Mouse (Mus musculus): ENCODE measurements around the gene Zkscan17. TPM values are rescaled to one million over a fixed set of nuclear protein-coding genes. Genes with fewer than 3 reads are reported as not detected.

Zkscan17 gene
- 6.5 and 10.6 TPM in 2 replicates for polyA plus RNA-seq (2012; rRNA removed)

GRCm38 (mm10) chr11:59526472-59527080, at the start of gene Zkscan17:
TSS of gene Zkscan17 (minus strand) at chr11:59526751.

GRCm38 (mm10) chr11:59576135-59576534, 49.6 kb upstream of the Zkscan17 start, which contains the start of gene Olfr222:
TSS of gene Olfr222 (minus strand) at chr11:59576235.

GRCm38 (mm10) chr11:59541324-59541723, 14.8 kb upstream of the Zkscan17 start, which contains the start of gene Nlrp3:
TSS of gene Nlrp3 (plus strand) at chr11:59541568.

DNA sequence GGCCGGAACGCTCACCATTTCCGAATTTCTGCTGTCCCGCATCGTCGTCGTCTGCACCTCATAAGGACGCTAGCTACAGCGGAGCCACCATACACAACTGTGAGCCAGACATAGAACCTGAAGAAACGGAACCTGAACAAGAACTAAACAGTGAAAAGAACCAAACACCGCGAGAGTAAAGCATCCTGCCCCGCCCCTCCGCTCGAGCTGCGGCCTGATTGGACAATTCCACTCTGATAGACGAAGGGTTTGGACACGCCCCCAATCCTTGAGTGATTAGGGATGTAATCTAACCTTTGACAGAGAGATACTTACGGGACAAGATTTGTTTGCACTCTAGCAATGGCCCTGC, 54.2 kb downstream of the Zkscan17 start, which contains the start of gene Zfp867:
Gene Zfp867 (minus strand): TSS at position 149 of the 352 bp plus-strand sequence.

GRCm38 (mm10) chr11:59451086-59451485, 75.5 kb downstream of the Zkscan17 start, which contains the start of gene Snap47:
TSS of gene Snap47 (minus strand) at chr11:59451186.

DNA sequence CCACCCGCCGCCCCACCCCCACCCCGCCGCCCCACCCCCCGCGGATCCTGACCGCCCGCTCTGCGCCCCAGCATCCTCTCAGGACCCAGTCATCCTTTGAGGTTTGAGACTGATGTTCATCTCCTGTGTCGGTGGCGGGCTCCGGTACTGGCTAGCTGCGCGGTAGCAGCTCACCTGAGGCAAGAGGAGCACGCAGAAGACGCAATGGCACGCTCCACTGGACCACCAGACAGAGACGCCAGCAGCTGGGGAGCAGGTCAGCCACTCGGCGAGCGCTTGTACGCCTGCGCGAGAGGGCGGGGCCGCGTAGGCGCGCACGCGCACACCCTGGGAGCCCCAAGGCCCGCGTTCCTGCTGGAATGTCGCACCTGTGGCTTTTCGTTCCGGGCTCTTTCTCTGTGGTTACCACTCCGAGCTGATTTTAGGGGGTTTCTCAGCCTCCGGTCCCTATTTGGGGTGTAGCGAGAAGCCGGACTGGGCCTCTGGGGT, 76.8 kb downstream of the Zkscan17 start, which contains the start of gene Jmjd4:
Gene Jmjd4 (plus strand): TSS at position 305 of the 489 bp plus-strand sequence.

Other genes starting within 250 kb of the Zkscan17 start
- gene Wnt3a, start 236.0 kb downstream of the Zkscan17 start, polyA plus RNA-seq (2012; rRNA removed): not detected in 2 replicates
- gene Wnt9a, start 219.8 kb downstream of the Zkscan17 start, polyA plus RNA-seq (2012; rRNA removed): 1.6 and 1.8 TPM in 2 replicates
- not detected in 2 replicates for gene Prss38, start 151.1 kb downstream of the Zkscan17 start, polyA plus RNA-seq (2012; rRNA removed)
- gene Jmjd4, start 76.7 kb downstream of the Zkscan17 start, polyA plus RNA-seq (2012; rRNA removed): 3.7 and 4.3 TPM in 2 replicates
- gene Snap47, start 75.6 kb downstream of the Zkscan17 start, polyA plus RNA-seq (2012; rRNA removed): 25.8 and 30.7 TPM in 2 replicates
- 0.14 and 0.21 TPM in 2 replicates for gene Zfp867, start 54.3 kb downstream of the Zkscan17 start, polyA plus RNA-seq (2012; rRNA removed)
- gene Nlrp3, start 14.8 kb upstream of the Zkscan17 start, polyA plus RNA-seq (2012; rRNA removed): 0.19 and 0.21 TPM in 2 replicates
- gene Olfr222, start 49.5 kb upstream of the Zkscan17 start, polyA plus RNA-seq (2012; rRNA removed): not detected in 2 replicates
- not detected in 2 replicates for gene Olfr223, start 66.5 kb upstream of the Zkscan17 start, polyA plus RNA-seq (2012; rRNA removed)
- gene Mprip, start 134.6 kb upstream of the Zkscan17 start, polyA plus RNA-seq (2012; rRNA removed): 90.4 and 97.4 TPM in 2 replicates